Mouse (Mus musculus) CH12.LX (cell line): ENCODE measurements around the gene Ecpas. TPM values are rescaled to one million over a fixed set of nuclear protein-coding genes. Genes with fewer than 3 reads are reported as not detected.

Experiments used
- DNase-seq: peaks from one replicate; pipeline ENCODE4 v3.0.0-alpha.2; 2013; ENCODE audit errors: extremely low read depth
- H3K27ac ChIP-seq: 2 replicates; pipeline ENCODE4 v1.5.1; 2012; ENCODE audit warnings: low read depth, mild to moderate bottlenecking, control low read depth, moderate library complexity; ENCODE audit not compliant: insufficient read depth
- H3K27me3 ChIP-seq: replicated peaks from 2 replicates; pipeline ENCODE3; 2012; ENCODE audit warnings: inconsistent platforms
- H3K36me3 ChIP-seq, 2 experiments: replicated peaks in 1 of 2; 2 replicates each; pipeline versions ENCODE3 to v1.6.1; 2012; ENCODE audit warnings: inconsistent platforms in 1 of 2, low read length in 1 of 2, mild to moderate bottlenecking in 1 of 2, mixed read lengths in 1 of 2, moderate library complexity in 1 of 2; ENCODE audit not compliant: control insufficient read depth in 1 of 2, insufficient read depth in 1 of 2
- H3K4me1 ChIP-seq, 2 experiments: 2 replicates each; pipeline ENCODE4 v1.6.1; 2012; ENCODE audit warnings: inconsistent platforms in 1 of 2, moderate library complexity in 1 of 2; ENCODE audit not compliant: insufficient read depth in 2 of 2, control insufficient read depth in 1 of 2
- H3K4me2 ChIP-seq: 2 replicates; pipeline ENCODE4 v1.6.1; 2012; ENCODE audit warnings: low read depth, mild to moderate bottlenecking, control low read depth; ENCODE audit not compliant: poor library complexity, insufficient read depth, severe bottlenecking
- H3K4me3 ChIP-seq, 3 experiments: fragments of 150-350 bp in 1 of 3; sonication (generic) in 1 of 3; replicated peaks in 1 of 3; 2 replicates each; pipeline versions ENCODE3 to v1.5.1; 2011 to 2012; ENCODE audit warnings: low read depth in 2 of 3, low read length in 2 of 3, mild to moderate bottlenecking in 2 of 3, moderate library complexity in 2 of 3, control low read depth in 1 of 3, improper control_type of control experiment in 1 of 3, inconsistent platforms in 1 of 3, mixed read lengths in 1 of 3; ENCODE audit not compliant: poor library complexity in 1 of 3
- H3K79me2 ChIP-seq: replicated peaks from 2 replicates; pipeline ENCODE4 v1.6.1; 2012; ENCODE audit warnings: mild to moderate bottlenecking, moderate library complexity; ENCODE audit not compliant: control insufficient read depth, poor library complexity, insufficient read depth, severe bottlenecking; ENCODE audit errors: extremely low read depth
- H3K9ac ChIP-seq: 2 replicates; pipeline ENCODE4 v1.6.1; 2012; ENCODE audit warnings: low read depth, mild to moderate bottlenecking, control low read depth, moderate library complexity; ENCODE audit not compliant: insufficient read depth
- H3K9me3 ChIP-seq: replicated peaks from 2 replicates; pipeline ENCODE3; 2012; ENCODE audit warnings: low read length, inconsistent platforms, mixed read lengths
- CHD1 ChIP-seq: IDR thresholded peaks from 2 replicates; pipeline ENCODE4 v1.6.1; 2012; ENCODE audit warnings: low read depth, low read length, improper control_type of control experiment, inconsistent platforms
- CTCF ChIP-seq, 2 experiments: IDR thresholded peaks in 1 of 2; conservative IDR thresholded peaks in 1 of 2; 2 replicates each; pipeline ENCODE4 v1.5.1; 2011 to 2012; ENCODE audit warnings: low read depth in 2 of 2, low read length in 2 of 2, improper control_type of control experiment in 1 of 2, inconsistent platforms in 1 of 2, mild to moderate bottlenecking in 1 of 2, moderate library complexity in 1 of 2
- EP300 ChIP-seq: IDR thresholded peaks from 2 replicates; pipeline ENCODE4 v1.6.1; 2011; ENCODE audit warnings: low read length, improper control_type of control experiment
- ETS1 ChIP-seq: conservative IDR thresholded peaks from 2 replicates; pipeline ENCODE4 v1.6.1; 2012; ENCODE audit warnings: low read depth, mild to moderate bottlenecking, inconsistent platforms, low read length, improper control_type of control experiment, moderate library complexity
- HCFC1 ChIP-seq: IDR thresholded peaks from 2 replicates; pipeline ENCODE4 v1.6.1; 2012; ENCODE audit warnings: low read depth, mild to moderate bottlenecking, inconsistent platforms, low read length, improper control_type of control experiment
- JUN ChIP-seq: IDR thresholded peaks from 2 replicates; pipeline ENCODE4 v1.6.1; 2011; ENCODE audit warnings: low read depth, mild to moderate bottlenecking, low read length, improper control_type of control experiment, moderate library complexity; ENCODE audit not compliant: insufficient read depth
- KAT2A ChIP-seq: IDR thresholded peaks from 2 replicates; pipeline ENCODE4 v1.6.1; 2012; ENCODE audit warnings: low read length, improper control_type of control experiment, inconsistent platforms; ENCODE audit not compliant: insufficient replicate concordance
- MAX ChIP-seq: IDR thresholded peaks from 2 replicates; pipeline ENCODE4 v1.6.1; 2011; ENCODE audit warnings: low read length, improper control_type of control experiment
- MAZ ChIP-seq: IDR thresholded peaks from 2 replicates; pipeline ENCODE4 v1.6.1; 2012; ENCODE audit warnings: low read depth, mild to moderate bottlenecking, inconsistent platforms, low read length, improper control_type of control experiment, moderate library complexity
- MXI1 ChIP-seq: IDR thresholded peaks from 2 replicates; pipeline ENCODE4 v1.6.1; 2011; ENCODE audit warnings: mild to moderate bottlenecking, low read depth, low read length, improper control_type of control experiment
- MYC ChIP-seq: IDR thresholded peaks from 2 replicates; pipeline ENCODE4 v1.6.1; 2011; ENCODE audit warnings: low read depth, mild to moderate bottlenecking, improper control_type of control experiment, low read length
- RAD21 ChIP-seq: IDR thresholded peaks from 2 replicates; pipeline ENCODE4 v1.6.1; 2011; ENCODE audit warnings: low read depth, mild to moderate bottlenecking, low read length, improper control_type of control experiment, moderate library complexity
- SIN3A ChIP-seq: IDR thresholded peaks from 2 replicates; pipeline ENCODE4 v1.6.1; 2012; ENCODE audit warnings: low read length, improper control_type of control experiment, inconsistent platforms
- SMC3 ChIP-seq: IDR thresholded peaks from 2 replicates; pipeline ENCODE4 v1.6.1; 2011; ENCODE audit warnings: low read depth, low read length, improper control_type of control experiment
- TCF12 ChIP-seq: IDR thresholded peaks from 2 replicates; pipeline ENCODE4 v1.6.1; 2014; ENCODE audit warnings: low read depth, mild to moderate bottlenecking, inconsistent platforms, low read length, improper control_type of control experiment
- USF1 ChIP-seq: IDR thresholded peaks from 2 replicates; pipeline ENCODE4 v1.6.1; 2014; ENCODE audit warnings: low read depth, mild to moderate bottlenecking, inconsistent platforms, low read length, improper control_type of control experiment
- USF2 ChIP-seq: conservative IDR thresholded peaks from 2 replicates; pipeline ENCODE4 v1.6.1; 2011; ENCODE audit warnings: low read depth, low read length, improper control_type of control experiment
- ZC3H11A ChIP-seq: IDR thresholded peaks from 2 replicates; pipeline ENCODE4 v1.6.1; 2012; ENCODE audit warnings: low read depth, mild to moderate bottlenecking, inconsistent platforms, low read length, improper control_type of control experiment
- ZKSCAN1 ChIP-seq: IDR thresholded peaks from 2 replicates; pipeline ENCODE4 v1.6.1; 2012; ENCODE audit warnings: low read depth, inconsistent platforms, low read length, improper control_type of control experiment, borderline replicate concordance
- ZMIZ1 ChIP-seq: IDR thresholded peaks from 2 replicates; pipeline ENCODE4 v1.6.1; 2012; ENCODE audit warnings: low read depth, mild to moderate bottlenecking, inconsistent platforms, low read length, improper control_type of control experiment
- ZNF384 ChIP-seq: IDR thresholded peaks from 2 replicates; pipeline ENCODE4 v1.6.1; 2012; ENCODE audit warnings: low read depth, low read length, improper control_type of control experiment, inconsistent platforms
- dilution Hi-C: fragments of 300-500 bp; cut with MboI; formaldehyde crosslinking; loops from 2 replicates; pipeline ENCODE4 v1.14.3; 2020; ENCODE audit warnings: low sequenced_read_pairs; ENCODE audit not compliant: extremely low pct_unique_long_range_greater_than_20kb, extremely low pct_ligation_motif_present
- in situ Hi-C: fragments of 300-500 bp; cut with MboI; formaldehyde crosslinking; loops from 3 replicates; pipeline ENCODE4 v1.14.3; 2019; ENCODE audit warnings: low sequenced_read_pairs, low pct_ligation_motif_present, low pct_unique_long_range_greater_than_20kb, mixed read lengths
- polyA plus RNA-seq: library from polyadenylated mRNA; unstranded; fragments of >175 nt; gene quantifications from 2 replicates; pipeline ENCODE4 v1.2.1, GENCODE M21; 2012; ENCODE audit warnings: low read depth; ENCODE audit not compliant: insufficient read length
- total RNA-seq, 2 experiments: library from RNA; depleted of rRNA; stranded (reverse); fragments of 300-350 nt in 1 of 2; fragments of >200 nt in 1 of 2; gene quantifications; 2 replicates each; pipeline ENCODE4 v1.2.3; 2012 to 2014

Gene Ecpas
- total and polyA plus RNA-seq, 3 experiments = 45.2 to 67.4 (median 47.5) TPM

- H3K4me1 ChIP-seq = peaks cover 3 to 54% of the 10 kb centered on the region in 2 experiments; a peak in 3 of 4 replicates
Observed at GRCm38 (mm10) chr4:58910175-58911068, 2.1 kb downstream of the Ecpas start.

DNA sequence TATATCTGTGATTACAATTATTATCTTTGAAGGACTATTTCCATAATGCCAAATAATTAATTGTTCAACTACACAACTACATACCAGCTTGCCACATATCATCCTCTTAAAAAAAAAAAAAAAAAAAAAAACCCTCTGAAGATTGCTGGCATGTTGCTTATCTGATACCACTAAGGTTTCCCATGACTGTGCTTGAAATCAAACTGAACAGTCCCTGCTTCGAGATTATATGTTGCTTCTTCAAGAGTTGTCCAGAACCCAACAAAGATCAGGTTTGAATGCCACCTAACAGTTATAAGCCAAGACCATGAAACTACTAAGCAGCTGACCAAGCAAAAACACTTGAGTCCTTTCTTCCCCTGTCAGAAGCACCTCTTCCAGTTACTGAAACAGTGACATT lies 5.1 kb downstream of the Ecpas start:
- H3K9me3 ChIP-seq = no peaks in the 10 kb centered on the region
- H3K27me3 ChIP-seq = no peaks in the 10 kb centered on the region
- no peak overlapping the region for H3K4me2 ChIP-seq
- peaks cover 0 to 10% of the 10 kb centered on the region in 2 experiments for H3K36me3 ChIP-seq
- no peak for TF ChIP-seq RAD21
- peak; percentile 43; the same call in 1 of the 2 replicates for TF ChIP-seq ZNF384
- H3K9ac ChIP-seq = no peak overlapping the region
- in situ Hi-C loops (no loop called here), dilution Hi-C loops (no loop called here)
- H3K27ac ChIP-seq = no peak overlapping the region
- H3K4me3 ChIP-seq = no peak overlapping the region
- DNase-seq = no peak
- peaks cover 2 to 36% of the 10 kb centered on the region in 2 experiments; a peak in 3 of 4 replicates for H3K4me1 ChIP-seq
- peaks cover 68% of the 10 kb centered on the region for H3K79me2 ChIP-seq

More at GRCm38 (mm10) chr4:58910175-58911068, 2.1 kb downstream of the Ecpas start:
- Histone ChIP-seq H3K27me3 (no peaks in the 10 kb centered on the region), H3K4me3 (peak overlapping the region; percentile 84 to 98 (median 85)), H3K9ac (peak overlapping the region; percentile 91), H3K36me3 (no peaks in the 10 kb centered on the region), H3K79me2 (peaks cover 54% of the 10 kb centered on the region), H3K27ac (no peak overlapping the region), H3K9me3 (no peaks in the 10 kb centered on the region), H3K4me2 (peak overlapping the region; percentile 95)
- in situ Hi-C loops (no loop called here), dilution Hi-C loops (no loop called here)
- TF ChIP-seq HCFC1 (no peak), ZMIZ1 (no peak), CHD1 (0 out of 2 replicates have a peak, but pooled peaks have one; percentile 9), ZKSCAN1 (no peak), MYC (no peak), MAX (0 out of 2 replicates have a peak, but pooled peaks have one; percentile 26), ZC3H11A (no peak), MAZ (no peak), USF2 (no peak)
- no peak for DNase-seq

DNA sequence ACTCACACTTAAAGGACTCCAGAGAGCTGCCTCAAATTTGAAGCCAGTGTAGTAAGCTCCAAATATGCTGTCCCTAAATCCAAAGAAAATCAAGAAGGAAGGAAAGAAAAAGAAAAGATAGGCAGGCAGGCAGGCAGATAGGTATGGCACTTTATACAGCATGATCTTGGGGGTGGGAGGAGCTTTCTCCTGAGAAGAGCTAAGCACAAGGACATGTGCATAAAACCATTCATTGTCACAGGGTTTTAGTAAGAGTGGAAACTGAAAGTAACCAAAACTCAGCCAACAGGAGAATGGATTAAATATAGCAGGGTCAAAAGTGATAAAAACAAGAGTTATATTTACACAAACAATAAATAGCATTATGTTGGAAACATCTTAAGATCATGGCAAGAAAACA lies 14.2 kb downstream of the Ecpas start:
- H3K27me3 ChIP-seq = no peaks in the 10 kb centered on the region
- dilution Hi-C loops = no loop called here

More for the DNA sequence above, 14.2 kb downstream of the Ecpas start:
- Histone ChIP-seq H3K9ac (no peak overlapping the region), H3K4me1 (peaks cover 0 to 47% of the 10 kb centered on the region in 2 experiments; a peak in 2 of 4 replicates)
- DNase-seq = peak; percentile 51
- TF ChIP-seq TCF12 = no peak
- no peak for TF ChIP-seq USF2
- no peak for TF ChIP-seq MXI1
- TF ChIP-seq CHD1 = no peak
- TF ChIP-seq KAT2A = no peak
- TF ChIP-seq SMC3 = no peak
- TF ChIP-seq JUN = no peak
- TF ChIP-seq USF1 = no peak
- no peak for TF ChIP-seq ETS1
- TF ChIP-seq CTCF (conservative IDR thresholded peaks at IDR 0.05 in 1 of 2, IDR thresholded peaks at IDR 0.05 in 1 of 2; ENCODE audit: low read depth in 2 of 2, low read length in 2 of 2) = no peak
- TF ChIP-seq SIN3A = no peak
- TF ChIP-seq EP300 = no peak
- TF ChIP-seq, all 38 proteins: peak for 0
- in situ Hi-C loops = no loop called here
- H3K79me2 ChIP-seq = peaks cover 51% of the 10 kb centered on the region
- no peak overlapping the region for H3K4me3 ChIP-seq
- H3K27ac ChIP-seq = no peak overlapping the region
- H3K9me3 ChIP-seq = no peaks in the 10 kb centered on the region
- no peak overlapping the region for H3K4me2 ChIP-seq
- peaks cover 0 to 15% of the 10 kb centered on the region in 2 experiments for H3K36me3 ChIP-seq
